Mouse (Mus musculus): ENCODE results near the gene Gsdme.

Gsdme gene

DNA sequence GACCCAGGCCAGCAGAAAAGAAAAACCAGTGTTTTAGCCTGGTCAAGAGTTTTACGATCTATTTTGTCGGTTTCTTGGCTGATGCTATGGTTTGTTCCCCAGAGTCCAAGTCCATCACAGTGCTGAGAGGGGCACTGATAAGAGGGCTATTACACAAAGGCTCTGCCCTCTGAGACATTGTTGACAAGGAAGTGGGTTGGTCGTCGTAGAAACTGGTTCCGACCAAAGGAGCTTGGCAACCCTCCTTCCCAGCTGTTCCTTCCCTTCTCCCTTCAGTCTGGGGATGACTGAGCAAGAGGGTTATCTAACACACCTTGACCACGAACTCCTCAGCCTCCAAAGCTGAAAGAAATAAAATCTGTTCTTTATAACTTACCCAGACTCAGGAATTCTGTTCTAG lies at the start of gene Gsdme:
Gene Gsdme (minus strand): TSS at position 193 of the 400 bp plus-strand sequence.
- Histone ChIP-seq H3K27me3 (ENCODE audit: control insufficient read depth, insufficient read depth, low read length, poor library complexity, severe bottlenecking) (no peaks in the 10 kb centered on the region), H3K36me3 (ENCODE audit: control insufficient read depth, insufficient read depth, low read length, poor library complexity, severe bottlenecking) (no peaks in the 10 kb centered on the region)
- no peak for DNase-seq (ENCODE audit: low read depth, low spot score)

DNA sequence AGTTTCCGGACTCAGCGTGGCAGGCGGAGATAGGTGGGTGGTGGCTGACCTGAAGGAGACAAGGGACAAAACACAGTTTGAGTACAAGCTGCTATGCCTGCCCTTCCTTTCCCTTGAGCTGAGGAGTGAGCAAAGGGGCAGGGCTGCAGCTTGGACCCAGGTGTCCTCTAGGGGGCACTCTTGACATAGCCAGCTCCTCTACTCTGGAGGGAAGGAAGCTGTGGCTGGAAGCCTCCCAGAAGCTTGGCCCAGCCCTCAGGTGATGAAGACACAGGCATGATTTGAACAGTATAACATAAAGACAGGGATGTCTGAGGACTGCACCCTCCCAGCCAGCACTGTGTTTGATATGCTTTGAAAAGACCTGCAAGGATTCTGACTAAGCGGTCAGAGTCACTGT lies 49.0 kb upstream of the Gsdme start:
- Histone ChIP-seq H3K27me3 (ENCODE audit: control insufficient read depth, insufficient read depth, low read length, poor library complexity, severe bottlenecking) (no peaks in the 10 kb centered on the region), H3K36me3 (ENCODE audit: control insufficient read depth, insufficient read depth, low read length, poor library complexity, severe bottlenecking) (no peaks in the 10 kb centered on the region)
- peak; percentile 81 for DNase-seq (ENCODE audit: low read depth, low spot score)

DNA sequence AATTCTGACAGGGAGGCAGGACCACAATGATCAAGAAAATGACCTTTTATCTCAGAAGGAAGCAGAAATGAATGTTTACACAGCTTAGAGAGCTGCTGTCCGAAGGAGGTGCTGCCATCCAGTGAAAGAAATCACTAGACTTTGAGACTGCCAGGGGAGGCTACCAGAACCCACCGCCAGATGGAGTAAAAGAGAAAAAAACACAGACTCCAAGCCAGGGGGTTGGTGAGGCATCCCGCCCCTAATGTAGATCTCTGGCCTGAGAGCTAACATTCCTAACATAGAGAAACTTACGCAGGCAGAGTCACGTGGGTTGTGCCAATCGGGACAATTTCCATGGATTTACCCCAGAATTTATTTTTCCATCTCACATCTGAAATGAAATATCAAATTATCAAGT lies 45.4 kb upstream of the Gsdme start:
- DNase-seq (ENCODE audit: low read depth, low spot score): no peak
- H3K36me3 ChIP-seq (ENCODE audit: control insufficient read depth, insufficient read depth, low read length, poor library complexity, severe bottlenecking): no peaks in the 10 kb centered on the region
- no peaks in the 10 kb centered on the region for H3K27me3 ChIP-seq (ENCODE audit: control insufficient read depth, insufficient read depth, low read length, poor library complexity, severe bottlenecking)

DNA sequence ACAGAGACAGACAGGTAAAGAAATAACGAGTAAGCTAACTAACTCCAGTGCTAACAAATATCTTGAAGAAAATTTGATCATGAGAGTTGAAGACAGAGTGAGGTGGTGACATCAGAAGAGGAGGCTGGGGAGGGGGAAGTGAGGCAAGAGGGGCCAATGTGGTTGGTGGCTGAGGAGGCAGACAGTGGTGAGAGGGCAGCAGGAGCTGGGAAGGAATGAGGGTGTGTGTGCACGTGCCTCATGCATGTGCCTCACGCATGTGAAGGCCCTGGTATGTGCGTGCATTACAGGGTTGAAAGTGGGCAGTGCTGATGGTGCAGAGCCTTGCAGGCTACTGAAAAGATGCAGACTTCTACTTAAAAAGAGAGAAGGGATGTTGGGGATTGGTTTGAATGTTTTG lies 43.0 kb upstream of the Gsdme start:
- no peaks in the 10 kb centered on the region for H3K27me3 ChIP-seq (ENCODE audit: control insufficient read depth, insufficient read depth, low read length, poor library complexity, severe bottlenecking)
- H3K36me3 ChIP-seq (ENCODE audit: control insufficient read depth, insufficient read depth, low read length, poor library complexity, severe bottlenecking): no peaks in the 10 kb centered on the region
- no peak for DNase-seq (ENCODE audit: low read depth, low spot score)

DNA sequence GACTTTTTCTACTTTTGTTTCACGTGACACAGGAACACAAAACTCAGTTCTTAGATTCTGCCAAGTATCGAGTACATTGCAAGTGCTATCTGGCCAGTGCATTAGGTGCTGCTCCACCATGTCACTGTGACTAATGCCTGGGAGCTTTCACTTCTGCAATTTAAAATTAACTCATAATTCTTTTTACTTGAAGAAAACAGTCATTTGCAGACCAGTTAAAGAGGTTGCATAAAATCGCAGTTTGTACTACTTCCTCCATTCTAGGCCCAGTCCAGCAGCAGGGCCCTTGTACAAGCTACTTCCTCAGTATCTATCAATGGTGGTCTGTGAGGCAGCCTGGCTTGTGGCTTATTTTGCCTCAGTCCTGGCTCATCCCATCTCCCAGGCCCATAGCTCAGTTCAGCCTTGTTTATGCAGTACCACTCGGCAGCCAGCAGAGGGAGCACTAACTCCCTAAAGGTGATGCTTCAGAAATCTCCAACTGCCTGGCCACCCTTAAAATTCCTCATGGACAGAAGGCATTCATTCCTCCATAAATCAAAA lies 41.4 kb upstream of the Gsdme start:
- no peaks in the 10 kb centered on the region for H3K27me3 ChIP-seq (ENCODE audit: control insufficient read depth, insufficient read depth, low read length, poor library complexity, severe bottlenecking)
- DNase-seq (ENCODE audit: low read depth, low spot score): peak; percentile 81
- no peaks in the 10 kb centered on the region for H3K36me3 ChIP-seq (ENCODE audit: control insufficient read depth, insufficient read depth, low read length, poor library complexity, severe bottlenecking)

DNA sequence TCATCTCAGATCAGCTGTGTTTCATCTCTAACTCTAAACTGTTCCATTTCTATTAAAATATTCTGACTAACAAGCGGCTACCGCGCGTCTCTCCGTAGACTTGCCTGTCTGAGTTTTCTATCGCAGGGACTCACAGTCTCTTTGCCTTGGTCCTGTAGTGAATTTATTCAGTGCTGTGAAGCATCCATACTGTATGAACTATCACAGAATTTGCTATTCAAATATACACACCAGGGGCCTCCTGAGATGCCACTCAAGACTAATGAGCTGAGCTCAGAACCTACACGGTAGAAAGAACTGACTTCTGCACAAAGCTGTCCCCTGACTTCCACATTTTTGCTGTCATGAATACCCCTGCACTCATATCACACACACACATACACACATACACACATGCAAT lies 37.5 kb upstream of the Gsdme start:
- Histone ChIP-seq H3K27me3 (ENCODE audit: control insufficient read depth, insufficient read depth, low read length, poor library complexity, severe bottlenecking) (no peaks in the 10 kb centered on the region), H3K36me3 (ENCODE audit: control insufficient read depth, insufficient read depth, low read length, poor library complexity, severe bottlenecking) (no peaks in the 10 kb centered on the region)
- DNase-seq (ENCODE audit: low read depth, low spot score): no peak

DNA sequence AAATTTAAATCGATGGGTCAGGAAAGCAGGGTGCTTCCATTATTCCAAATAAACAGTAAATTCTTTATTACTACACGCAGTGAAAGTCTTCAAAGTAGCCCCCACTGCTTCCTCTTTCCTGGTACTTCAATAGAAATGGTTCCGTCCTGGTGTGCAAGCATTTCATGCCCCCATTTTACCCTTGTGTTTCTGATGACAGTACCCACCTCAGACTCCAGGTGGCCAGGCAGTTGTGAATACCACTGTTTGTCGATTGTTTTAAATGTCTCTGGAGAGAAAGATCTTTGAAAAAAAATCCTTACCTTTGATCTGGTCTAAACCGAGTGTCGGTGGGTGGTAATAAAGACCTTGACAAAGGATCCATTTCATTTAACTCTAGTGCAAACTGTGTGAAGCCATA lies 37.0 kb upstream of the Gsdme start:
- H3K27me3 ChIP-seq (ENCODE audit: control insufficient read depth, insufficient read depth, low read length, poor library complexity, severe bottlenecking): no peaks in the 10 kb centered on the region
- no peak for DNase-seq (ENCODE audit: low read depth, low spot score)
- H3K36me3 ChIP-seq (ENCODE audit: control insufficient read depth, insufficient read depth, low read length, poor library complexity, severe bottlenecking): no peaks in the 10 kb centered on the region

DNA sequence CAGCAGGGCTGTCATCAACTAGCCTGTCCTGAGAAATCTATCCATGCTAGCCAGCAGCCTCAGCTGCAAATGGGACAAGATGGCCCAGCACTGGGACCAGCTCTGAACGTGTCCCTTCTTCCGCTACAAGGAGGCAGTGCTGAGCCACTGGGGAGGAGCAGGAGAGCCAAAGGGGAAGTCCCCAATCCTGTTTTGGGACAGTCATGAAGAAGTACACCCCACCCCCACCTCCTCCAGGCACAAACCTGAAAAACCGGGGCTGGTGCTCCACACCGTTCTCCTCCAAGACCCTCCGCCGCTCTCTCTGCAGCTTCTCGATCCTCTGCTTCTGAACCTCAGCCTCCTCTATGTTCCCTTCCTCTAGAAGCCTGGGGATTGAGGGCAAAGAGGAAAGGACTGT lies 35.4 kb upstream of the Gsdme start:
- no peaks in the 10 kb centered on the region for H3K36me3 ChIP-seq (ENCODE audit: control insufficient read depth, insufficient read depth, low read length, poor library complexity, severe bottlenecking)
- no peaks in the 10 kb centered on the region for H3K27me3 ChIP-seq (ENCODE audit: control insufficient read depth, insufficient read depth, low read length, poor library complexity, severe bottlenecking)
- DNase-seq (ENCODE audit: low read depth, low spot score): no peak

DNA sequence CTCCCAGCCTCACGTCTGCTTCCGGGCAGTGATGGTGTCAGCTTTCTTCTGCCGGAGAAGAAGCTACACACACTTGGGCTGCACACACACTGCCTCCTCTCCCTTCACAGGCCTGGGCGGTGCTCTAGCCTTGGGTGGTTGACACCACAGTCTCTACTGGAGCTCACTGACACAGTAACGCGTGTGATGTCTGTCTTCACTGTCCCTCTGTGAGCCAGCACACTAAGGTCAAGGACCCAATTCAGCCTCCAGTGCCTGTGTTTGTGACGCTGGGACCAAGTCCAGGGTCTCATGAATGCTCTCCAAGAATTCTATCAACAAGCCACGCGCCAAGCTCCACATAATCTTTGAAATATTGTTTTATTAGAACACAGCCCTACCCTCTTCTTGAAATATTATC lies 34.0 kb upstream of the Gsdme start:
- Histone ChIP-seq H3K27me3 (ENCODE audit: control insufficient read depth, insufficient read depth, low read length, poor library complexity, severe bottlenecking) (no peaks in the 10 kb centered on the region), H3K36me3 (ENCODE audit: control insufficient read depth, insufficient read depth, low read length, poor library complexity, severe bottlenecking) (no peaks in the 10 kb centered on the region)
- no peak for DNase-seq (ENCODE audit: low read depth, low spot score)

DNA sequence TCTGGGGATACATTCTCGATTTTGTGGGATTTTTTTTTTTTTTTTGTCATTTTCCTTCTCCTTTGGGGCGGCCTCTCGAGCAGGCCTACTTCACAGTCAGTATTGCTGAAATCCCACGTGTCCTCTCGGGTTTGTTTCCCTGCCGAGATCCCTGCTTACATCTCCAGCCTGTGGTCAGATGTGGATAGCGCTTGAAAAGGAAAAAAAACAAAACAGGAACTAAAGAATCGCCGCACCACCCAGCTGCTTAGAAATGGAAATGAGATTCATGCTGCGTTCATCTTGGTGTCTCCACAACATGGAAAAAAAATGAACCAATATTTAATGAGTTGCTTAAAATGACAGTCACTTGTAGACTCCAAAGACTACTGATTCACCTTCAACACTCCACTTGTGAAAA lies 31.5 kb upstream of the Gsdme start:
- no peaks in the 10 kb centered on the region for H3K36me3 ChIP-seq (ENCODE audit: control insufficient read depth, insufficient read depth, low read length, poor library complexity, severe bottlenecking)
- no peak for DNase-seq (ENCODE audit: low read depth, low spot score)
- H3K27me3 ChIP-seq (ENCODE audit: control insufficient read depth, insufficient read depth, low read length, poor library complexity, severe bottlenecking): no peaks in the 10 kb centered on the region

DNA sequence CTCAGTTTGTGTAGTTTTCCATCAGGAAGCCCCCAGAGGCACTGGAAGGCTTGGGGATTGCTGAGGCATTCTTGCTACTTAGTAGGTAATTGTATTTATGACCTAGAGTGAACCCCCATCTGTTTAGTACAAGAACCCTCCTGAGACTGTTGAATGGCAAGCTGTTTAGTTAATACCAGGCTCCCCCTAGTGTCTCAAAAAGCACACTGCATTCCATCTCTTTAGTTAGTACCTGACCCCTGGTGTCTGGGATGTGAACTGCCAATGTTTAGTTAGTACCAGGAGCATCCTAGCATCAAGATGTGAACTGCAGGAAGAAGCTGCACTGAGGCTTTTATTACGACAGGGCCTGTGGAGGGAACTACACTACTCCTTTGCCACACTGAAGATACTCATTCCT lies 30.5 kb upstream of the Gsdme start:
- Histone ChIP-seq H3K36me3 (ENCODE audit: control insufficient read depth, insufficient read depth, low read length, poor library complexity, severe bottlenecking) (no peaks in the 10 kb centered on the region), H3K27me3 (ENCODE audit: control insufficient read depth, insufficient read depth, low read length, poor library complexity, severe bottlenecking) (no peaks in the 10 kb centered on the region)
- peak; percentile 89 for DNase-seq (ENCODE audit: low read depth, low spot score)

DNA sequence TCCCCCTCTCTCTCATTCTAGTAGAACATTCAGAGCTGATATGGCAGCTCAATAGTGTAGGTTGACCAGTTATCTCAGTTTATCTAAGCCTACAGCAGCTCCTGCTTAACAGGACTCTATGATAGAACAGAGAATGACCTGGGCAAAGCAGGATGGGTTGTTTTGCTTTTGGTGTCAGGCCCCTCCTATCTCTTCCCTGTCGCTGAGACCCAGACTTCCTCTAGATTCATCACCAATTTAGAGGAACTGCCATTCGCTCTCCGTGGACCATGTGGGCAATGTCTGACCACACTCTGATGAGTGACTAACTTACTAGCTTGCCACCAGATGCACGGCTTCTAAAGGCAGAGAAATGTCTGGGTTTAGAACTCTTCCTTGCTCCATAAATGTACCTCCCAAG lies 28.0 kb upstream of the Gsdme start:
- DNase-seq (ENCODE audit: low read depth, low spot score): no peak
- Histone ChIP-seq H3K27me3 (ENCODE audit: control insufficient read depth, insufficient read depth, low read length, poor library complexity, severe bottlenecking) (no peaks in the 10 kb centered on the region), H3K36me3 (ENCODE audit: control insufficient read depth, insufficient read depth, low read length, poor library complexity, severe bottlenecking) (no peaks in the 10 kb centered on the region)

DNA sequence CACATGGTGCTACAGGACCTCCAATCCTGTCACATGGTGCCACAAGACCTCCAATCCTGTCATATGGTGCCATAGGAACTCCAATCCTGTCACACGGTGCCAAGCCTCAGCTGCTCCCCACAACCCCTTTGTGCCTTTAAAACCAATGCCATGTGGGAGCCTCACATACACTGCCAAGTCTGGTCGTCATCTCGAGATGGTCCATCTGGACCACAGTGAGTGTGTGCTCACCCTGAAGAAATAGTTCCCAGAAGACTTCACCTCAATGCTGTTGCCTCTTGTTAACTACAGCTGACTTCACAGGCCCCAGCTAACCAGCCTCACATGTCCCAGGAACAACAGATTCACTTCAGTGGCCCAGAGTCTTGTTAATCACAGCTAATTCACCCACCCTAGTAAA lies 23.2 kb upstream of the Gsdme start:
- DNase-seq (ENCODE audit: low read depth, low spot score): no peak
- H3K36me3 ChIP-seq (ENCODE audit: control insufficient read depth, insufficient read depth, low read length, poor library complexity, severe bottlenecking): no peaks in the 10 kb centered on the region
- H3K27me3 ChIP-seq (ENCODE audit: control insufficient read depth, insufficient read depth, low read length, poor library complexity, severe bottlenecking): no peaks in the 10 kb centered on the region

DNA sequence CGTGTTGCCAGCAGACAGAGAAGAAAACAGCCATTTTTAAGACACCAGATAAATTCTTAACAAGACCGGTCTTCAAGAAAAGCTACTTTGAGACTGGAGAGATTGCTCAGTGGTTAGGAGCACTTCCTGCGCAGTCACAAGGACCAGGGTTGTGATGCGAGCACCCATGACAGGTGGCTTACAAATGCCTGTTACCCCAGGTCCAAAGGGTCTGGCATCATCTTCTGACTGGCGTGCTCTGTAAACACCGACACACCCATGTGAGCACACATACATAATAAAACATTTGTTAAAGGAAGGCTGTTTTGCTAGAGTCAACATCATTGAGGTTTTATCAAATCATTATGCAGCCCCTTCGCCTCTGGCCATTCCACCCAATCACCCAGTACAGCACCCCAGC lies 16.0 kb upstream of the Gsdme start:
- no peak for DNase-seq (ENCODE audit: low read depth, low spot score)
- H3K27me3 ChIP-seq (ENCODE audit: control insufficient read depth, insufficient read depth, low read length, poor library complexity, severe bottlenecking): no peaks in the 10 kb centered on the region
- H3K36me3 ChIP-seq (ENCODE audit: control insufficient read depth, insufficient read depth, low read length, poor library complexity, severe bottlenecking): no peaks in the 10 kb centered on the region

DNA sequence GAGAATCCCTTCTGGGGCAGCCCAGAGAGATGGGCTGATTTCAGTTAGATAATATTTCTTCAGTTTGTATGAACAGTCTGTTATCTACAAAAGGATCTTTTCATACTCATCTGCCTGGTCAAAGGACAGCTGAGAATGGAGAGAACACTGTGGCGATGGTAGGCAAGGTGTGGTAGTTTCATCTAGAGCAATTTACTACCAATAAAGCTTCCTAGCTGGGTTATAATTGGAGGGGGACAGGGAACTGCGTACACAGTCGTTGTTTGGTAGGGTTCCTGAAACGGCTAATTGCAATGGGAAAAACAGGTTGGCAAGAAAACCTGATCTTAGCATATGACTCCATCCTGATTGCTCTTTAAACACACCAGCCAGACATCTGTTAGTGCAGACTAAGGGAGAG lies 10.3 kb upstream of the Gsdme start:
- no peak for DNase-seq (ENCODE audit: low read depth, low spot score)
- no peaks in the 10 kb centered on the region for H3K36me3 ChIP-seq (ENCODE audit: control insufficient read depth, insufficient read depth, low read length, poor library complexity, severe bottlenecking)
- H3K27me3 ChIP-seq (ENCODE audit: control insufficient read depth, insufficient read depth, low read length, poor library complexity, severe bottlenecking): no peaks in the 10 kb centered on the region

DNA sequence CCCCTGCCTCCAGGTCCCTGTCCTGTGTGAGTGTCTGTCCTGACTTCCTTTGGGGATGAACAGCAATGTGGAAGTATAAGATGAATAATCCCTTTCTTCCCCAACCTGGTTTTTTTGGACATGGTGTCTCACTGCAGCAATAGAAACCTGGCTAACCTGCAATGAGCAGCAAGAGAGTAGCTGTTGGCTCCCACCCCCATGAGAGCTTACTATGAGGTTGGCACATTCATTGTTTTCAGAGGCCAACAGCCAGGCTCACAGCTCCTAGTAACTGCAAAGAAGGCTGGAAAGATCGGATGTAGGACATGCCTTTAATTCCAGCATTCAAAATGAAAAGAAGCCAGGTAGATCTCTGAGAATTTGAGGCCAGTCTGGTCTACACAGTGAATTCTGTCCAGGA lies 9.8 kb upstream of the Gsdme start:
- H3K27me3 ChIP-seq (ENCODE audit: control insufficient read depth, insufficient read depth, low read length, poor library complexity, severe bottlenecking): no peaks in the 10 kb centered on the region
- DNase-seq (ENCODE audit: low read depth, low spot score): no peak

More for the DNA sequence above, 9.8 kb upstream of the Gsdme start:
- H3K36me3 ChIP-seq (ENCODE audit: control insufficient read depth, insufficient read depth, low read length, poor library complexity, severe bottlenecking): no peaks in the 10 kb centered on the region
